Mouse (Mus musculus): Measurements from ENCODE around the gene Evi5.

The Evi5 gene

GRCm38 (mm10) chr5:107749229-107749916 is 125.5 kb downstream of the Evi5 start:
- no peak for DNase-seq (ENCODE audit: low spot score in 2 of 2)

- no peak for DNase-seq (ENCODE audit: low spot score in 2 of 2)
These were observed 135.9 kb downstream of the Evi5 start for GRCm38 (mm10) chr5:107739023-107739422.

GRCm38 (mm10) chr5:107738296-107738695 is 136.6 kb downstream of the Evi5 start:
- no peak for DNase-seq (ENCODE audit: low spot score in 2 of 2)

- DNase-seq (ENCODE audit: low spot score in 2 of 2): no peak
These were observed 138.7 kb downstream of the Evi5 start for GRCm38 (mm10) chr5:107736171-107736570.

- no peak for DNase-seq (ENCODE audit: low spot score in 2 of 2)
These were observed 143.1 kb downstream of the Evi5 start for GRCm38 (mm10) chr5:107731844-107732243.

GRCm38 (mm10) chr5:107731408-107731807 is 143.5 kb downstream of the Evi5 start:
- no peak for DNase-seq (ENCODE audit: low spot score in 2 of 2)

GRCm38 (mm10) chr5:107727007-107727402 is 147.9 kb downstream of the Evi5 start:
- DNase-seq (ENCODE audit: low spot score in 2 of 2): no peak

- DNase-seq (ENCODE audit: low spot score in 2 of 2): no peak
These were observed 148.5 kb downstream of the Evi5 start for GRCm38 (mm10) chr5:107726281-107727006.

- DNase-seq (ENCODE audit: low spot score in 2 of 2): no peak
These were observed 149.3 kb downstream of the Evi5 start, which contains the start of gene Gfi1 for GRCm38 (mm10) chr5:107725435-107726261. Gene Gfi1, minus strand, starts transcription at chr5:107726036.

GRCm38 (mm10) chr5:107724661-107725434 is 150.1 kb downstream of the Evi5 start:
- no peak for DNase-seq (ENCODE audit: low spot score in 2 of 2)

GRCm38 (mm10) chr5:107723541-107724511 is 151.1 kb downstream of the Evi5 start:
- DNase-seq (ENCODE audit: low spot score in 2 of 2): no peak

GRCm38 (mm10) chr5:107722661-107723532 is 152.0 kb downstream of the Evi5 start:
- peak in 1 of 2 experiments; percentile 13 for DNase-seq (ENCODE audit: low spot score in 2 of 2)

GRCm38 (mm10) chr5:107721638-107722011 is 153.3 kb downstream of the Evi5 start:
- no peak for DNase-seq (ENCODE audit: low spot score in 2 of 2)

- DNase-seq (ENCODE audit: low spot score in 2 of 2): no peak
These were observed 153.8 kb downstream of the Evi5 start for GRCm38 (mm10) chr5:107720991-107721637.

- no peak for DNase-seq (ENCODE audit: low spot score in 2 of 2)
These were observed 154.4 kb downstream of the Evi5 start for GRCm38 (mm10) chr5:107720511-107720910.

GRCm38 (mm10) chr5:107719786-107720185 is 155.1 kb downstream of the Evi5 start:
- DNase-seq (ENCODE audit: low spot score in 2 of 2): no peak

GRCm38 (mm10) chr5:107719209-107719608 is 155.7 kb downstream of the Evi5 start:
- no peak for DNase-seq (ENCODE audit: low spot score in 2 of 2)

- no peak for DNase-seq (ENCODE audit: low spot score in 2 of 2)
These were observed 157.0 kb downstream of the Evi5 start for GRCm38 (mm10) chr5:107717871-107718361.

- no peak for DNase-seq (ENCODE audit: low spot score in 2 of 2)
These were observed 163.2 kb downstream of the Evi5 start for GRCm38 (mm10) chr5:107711689-107712088.

Measured in heart, adult 9 months (tissue).